Mouse (Mus musculus): ENCODE measurements around the gene Apol8. TPM values are rescaled to one million over a fixed set of nuclear protein-coding genes. Genes with fewer than 3 reads are reported as not detected.

The Apol8 gene
- polyA plus RNA-seq (2015; fragmentation: Nextera tagmentation; extraction: Ambion mirVana): 0.19 and 0.49 TPM in 2 replicates

GRCm38 (mm10) chr15:77756848-77757247 is at the start of gene Apol8:
Gene Apol8, minus strand, starts transcription at chr15:77757003.
- Histone ChIP-seq H3K9me3 (replicated peaks) (no peaks in the 10 kb centered on the region), H3K36me3 (peaks cover 18% of the 10 kb centered on the region), H3K4me2 (peak within 1 kb of the TSS; percentile 19; the same call in 1 of the 2 replicates), H3K9ac (replicated peaks) (no peak within 1 kb of the TSS), H3K27ac (replicated peaks) (no peak within 1 kb of the TSS), H3K27me3 (replicated peaks) (no peaks in the 10 kb centered on the region), H3K4me3 (replicated peaks) (no peak within 1 kb of the TSS), H3K4me1 (peaks cover 2% of the 10 kb centered on the region; the same call in 1 of the 2 replicates)
- no peak for ATAC-seq (ENCODE audit: low FRiP score)
- WGBS: 5% methylated on average over 9 of the region's 9 CpGs

GRCm38 (mm10) chr15:77805657-77806056 is 48.9 kb upstream of the Apol8 start:
- H3K4me3 ChIP-seq (replicated peaks): no peak overlapping the region
- H3K9ac ChIP-seq (replicated peaks): no peak overlapping the region
- H3K9me3 ChIP-seq (replicated peaks): no peaks in the 10 kb centered on the region
- no peak overlapping the region for H3K27ac ChIP-seq (replicated peaks)
- H3K4me1 ChIP-seq: peaks cover 9% of the 10 kb centered on the region
- no peak for ATAC-seq (ENCODE audit: low FRiP score)
- H3K4me2 ChIP-seq: no peak overlapping the region
- WGBS: 85% methylated on average over 4 of the region's 4 CpGs
- H3K36me3 ChIP-seq: peaks cover 18% of the 10 kb centered on the region; the same call in 1 of the 2 replicates
- no peaks in the 10 kb centered on the region for H3K27me3 ChIP-seq (replicated peaks)

GRCm38 (mm10) chr15:77804949-77805348 is 48.1 kb upstream of the Apol8 start:
- Histone ChIP-seq H3K9me3 (replicated peaks) (no peaks in the 10 kb centered on the region), H3K27me3 (replicated peaks) (no peaks in the 10 kb centered on the region), H3K4me3 (replicated peaks) (no peak overlapping the region), H3K36me3 (peaks cover 18% of the 10 kb centered on the region; the same call in 1 of the 2 replicates), H3K4me1 (0 out of 2 replicates have a peak, but pooled peaks cover 7% of the 10 kb centered on the region), H3K9ac (replicated peaks) (no peak overlapping the region), H3K4me2 (no peak overlapping the region), H3K27ac (replicated peaks) (no peak overlapping the region)
- no peak for ATAC-seq (ENCODE audit: low FRiP score)
- WGBS: 91% methylated on average over 9 of the region's 9 CpGs

- Histone ChIP-seq H3K4me1 (peaks cover 11% of the 10 kb centered on the region; the same call in 1 of the 2 replicates), H3K4me2 (no peak overlapping the region), H3K9ac (replicated peaks) (no peak overlapping the region), H3K27ac (replicated peaks) (no peak overlapping the region), H3K27me3 (replicated peaks) (no peaks in the 10 kb centered on the region), H3K36me3 (peaks cover 18% of the 10 kb centered on the region; the same call in 1 of the 2 replicates), H3K9me3 (replicated peaks) (no peaks in the 10 kb centered on the region), H3K4me3 (replicated peaks) (no peak overlapping the region)
- ATAC-seq (ENCODE audit: low FRiP score): no peak
- 95% methylated on average over 6 of the region's 6 CpGs for WGBS
These were observed 47.7 kb upstream of the Apol8 start for GRCm38 (mm10) chr15:77804460-77804859.

GRCm38 (mm10) chr15:77803747-77804146 is 46.9 kb upstream of the Apol8 start:
- H3K4me2 ChIP-seq: no peak overlapping the region
- 76% methylated on average over 3 of the region's 3 CpGs for WGBS
- ATAC-seq (ENCODE audit: low FRiP score): no peak

GRCm38 (mm10) chr15:77802992-77803391 is 46.2 kb upstream of the Apol8 start:
- H3K27ac ChIP-seq (replicated peaks): no peak overlapping the region
- no peak overlapping the region for H3K9ac ChIP-seq (replicated peaks)
- H3K4me1 ChIP-seq: peaks cover 26% of the 10 kb centered on the region
- peaks cover 18% of the 10 kb centered on the region; the same call in 1 of the 2 replicates for H3K36me3 ChIP-seq
- WGBS: 89% methylated on average over 4 of the region's 4 CpGs
- no peaks in the 10 kb centered on the region for H3K27me3 ChIP-seq (replicated peaks)
- no peak overlapping the region for H3K4me2 ChIP-seq
- ATAC-seq (ENCODE audit: low FRiP score): no peak
- no peak overlapping the region for H3K4me3 ChIP-seq (replicated peaks)
- H3K9me3 ChIP-seq (replicated peaks): no peaks in the 10 kb centered on the region

More at GRCm38 (mm10) chr15:77803747-77804146, 46.9 kb upstream of the Apol8 start:
- Histone ChIP-seq H3K27me3 (replicated peaks) (no peaks in the 10 kb centered on the region), H3K27ac (replicated peaks) (no peak overlapping the region), H3K9me3 (replicated peaks) (no peaks in the 10 kb centered on the region), H3K36me3 (peaks cover 18% of the 10 kb centered on the region; the same call in 1 of the 2 replicates), H3K4me3 (replicated peaks) (no peak overlapping the region), H3K4me1 (peaks cover 18% of the 10 kb centered on the region), H3K9ac (replicated peaks) (no peak overlapping the region)

- Histone ChIP-seq H3K4me2 (no peak overlapping the region), H3K9ac (replicated peaks) (no peak overlapping the region), H3K36me3 (peaks cover 10% of the 10 kb centered on the region; the same call in 1 of the 2 replicates), H3K4me1 (peaks cover 30% of the 10 kb centered on the region), H3K4me3 (replicated peaks) (no peak overlapping the region), H3K9me3 (replicated peaks) (no peaks in the 10 kb centered on the region), H3K27ac (replicated peaks) (no peak overlapping the region), H3K27me3 (replicated peaks) (no peaks in the 10 kb centered on the region)
- no peak for ATAC-seq (ENCODE audit: low FRiP score)
- 85% methylated on average over 4 of the region's 4 CpGs for WGBS
These were observed 44.4 kb upstream of the Apol8 start for GRCm38 (mm10) chr15:77801188-77801587.

GRCm38 (mm10) chr15:77800511-77800910 is 43.7 kb upstream of the Apol8 start:
- Histone ChIP-seq H3K9me3 (replicated peaks) (no peaks in the 10 kb centered on the region), H3K4me1 (peaks cover 30% of the 10 kb centered on the region), H3K27me3 (replicated peaks) (no peaks in the 10 kb centered on the region), H3K36me3 (peaks cover 13% of the 10 kb centered on the region), H3K9ac (replicated peaks) (no peak overlapping the region), H3K4me2 (no peak overlapping the region), H3K27ac (replicated peaks) (no peak overlapping the region), H3K4me3 (replicated peaks) (no peak overlapping the region)
- no peak for ATAC-seq (ENCODE audit: low FRiP score)

GRCm38 (mm10) chr15:77799491-77800474 is 43.0 kb upstream of the Apol8 start:
- H3K4me3 ChIP-seq (replicated peaks): no peak overlapping the region
- ATAC-seq (ENCODE audit: low FRiP score): no peak
- H3K36me3 ChIP-seq: peaks cover 17% of the 10 kb centered on the region
- H3K9me3 ChIP-seq (replicated peaks): no peaks in the 10 kb centered on the region
- H3K27me3 ChIP-seq (replicated peaks): no peaks in the 10 kb centered on the region
- 0 out of 2 replicates have a peak overlapping the region, but pooled peaks have one; percentile 10 for H3K9ac ChIP-seq (replicated peaks)
- H3K27ac ChIP-seq (replicated peaks): peak overlapping the region; percentile 72
- no peak overlapping the region for H3K4me2 ChIP-seq
- H3K4me1 ChIP-seq: peaks cover 30% of the 10 kb centered on the region
- WGBS: 89% methylated on average over 8 of the region's 8 CpGs

GRCm38 (mm10) chr15:77798664-77799490 is 42.1 kb upstream of the Apol8 start:
- Histone ChIP-seq H3K27me3 (replicated peaks) (no peaks in the 10 kb centered on the region), H3K4me2 (no peak overlapping the region), H3K27ac (replicated peaks) (peak overlapping the region; percentile 72), H3K4me3 (replicated peaks) (no peak overlapping the region), H3K9me3 (replicated peaks) (no peaks in the 10 kb centered on the region), H3K36me3 (peaks cover 17% of the 10 kb centered on the region), H3K4me1 (peaks cover 34% of the 10 kb centered on the region), H3K9ac (replicated peaks) (0 out of 2 replicates have a peak overlapping the region, but pooled peaks have one; percentile 10)
- WGBS: 28% methylated on average over 14 of the region's 14 CpGs
- ATAC-seq (ENCODE audit: low FRiP score): no peak

Measured in neural tube, embryonic 15.5 days (tissue).